Mouse (Mus musculus) embryonic facial prominence, embryonic 11.5 days (tissue): ENCODE measurements around the gene Tssk6. TPM values are rescaled to one million over a fixed set of nuclear protein-coding genes. Genes with fewer than 3 reads are reported as not detected.

ENCODE experiments used
- ATAC-seq: fragments of 200-750 bp; cut with Nextera tagmentation; replicated peaks from 2 replicates; pipeline ENCODE4 v1.8.0; 2017; ENCODE audit warnings: low read depth; ENCODE audit not compliant: insufficient number of reproducible peaks, low FRiP score, low TSS enrichment
- DNase-seq: peaks from one replicate; pipeline ENCODE4 v3.0.0-alpha.2; 2015; ENCODE audit warnings: low spot score
- H3K27ac ChIP-seq: fragments of 300-500 bp; sonication (generic); replicated peaks from 2 replicates; pipeline ENCODE4 v1.5.1; 2014; ENCODE audit warnings: mild to moderate bottlenecking, low read depth, low read length, control low read depth
- H3K27me3 ChIP-seq: fragments of 300-500 bp; sonication (generic); 2 replicates; pipeline ENCODE4 v1.6.1; 2014; ENCODE audit warnings: mild to moderate bottlenecking, low read length, moderate library complexity, mixed read lengths; ENCODE audit not compliant: control insufficient read depth, insufficient read depth
- H3K36me3 ChIP-seq: fragments of 300-500 bp; sonication (generic); replicated peaks from 2 replicates; pipeline ENCODE4 v1.6.1; 2014; ENCODE audit warnings: low read depth, mild to moderate bottlenecking, low read length, moderate library complexity, mixed read lengths; ENCODE audit not compliant: control insufficient read depth, insufficient read depth
- H3K4me1 ChIP-seq: fragments of 300-500 bp; sonication (generic); 2 replicates; pipeline ENCODE4 v1.6.1; 2014; ENCODE audit warnings: low read length, mixed read lengths; ENCODE audit not compliant: control insufficient read depth, insufficient read depth
- H3K4me2 ChIP-seq: fragments of 300-500 bp; sonication (generic); 2 replicates; pipeline ENCODE4 v1.6.1; 2014; ENCODE audit warnings: low read depth, mild to moderate bottlenecking, control low read depth, low read length, moderate library complexity
- H3K4me3 ChIP-seq: fragments of 300-500 bp; sonication (generic); 2 replicates; pipeline ENCODE4 v1.5.1; 2014; ENCODE audit warnings: low read depth, low read length, control low read depth
- H3K9ac ChIP-seq: fragments of 300-500 bp; sonication (generic); replicated peaks from 2 replicates; pipeline ENCODE4 v1.6.1; 2014; ENCODE audit warnings: mild to moderate bottlenecking, control low read depth, low read length
- H3K9me3 ChIP-seq: fragments of 300-500 bp; sonication (generic); replicated peaks from 2 replicates; pipeline ENCODE4 v1.6.1; 2016; ENCODE audit warnings: mild to moderate bottlenecking, low read length, inconsistent platforms, mixed read lengths; ENCODE audit not compliant: control insufficient read depth
- WGBS: fragments of 180-500 bp; shearing (Covaris S2); extraction: QIAGEN DNeasy Blood & Tissue Kit; methylation state at CpG from one replicate; pipeline ENCODE4 v1.1.7; 2014; 5-methylcytosine and 5-hydroxymethylcytosine counted together
- polyA plus RNA-seq: library from polyadenylated mRNA; unstranded; fragments of >200 nt; fragmentation: Nextera tagmentation; extraction: Ambion mirVana; gene quantifications from 2 replicates; pipeline ENCODE4 v1.2.1, GENCODE M21; 2014

The Tssk6 gene
- polyA plus RNA-seq, 1 experiment from 2014 or later = 3.2 TPM

- H3K9me3 ChIP-seq = no peaks in the 10 kb centered on the region
- H3K27me3 ChIP-seq = no peaks in the 10 kb centered on the region
- no peak overlapping the region for H3K27ac ChIP-seq
- H3K4me2 ChIP-seq = no peak overlapping the region
- no peak for ATAC-seq
- H3K4me1 ChIP-seq = no peaks in the 10 kb centered on the region
- H3K4me3 ChIP-seq = no peak overlapping the region
- DNase-seq = no peak
- 70% methylated on average over 2 of the region's 2 CpGs for WGBS
- peaks cover 3% of the 10 kb centered on the region; the same call in 1 of the 2 replicates for H3K36me3 ChIP-seq
- H3K9ac ChIP-seq = no peak overlapping the region
Measured at GRCm38 (mm10) chr8:69933811-69934210, 31.8 kb downstream of the Tssk6 start.

GRCm38 (mm10) chr8:69934582-69934981 is 32.6 kb downstream of the Tssk6 start:
- Histone ChIP-seq H3K4me3 (no peak overlapping the region), H3K9me3 (no peaks in the 10 kb centered on the region), H3K9ac (no peak overlapping the region), H3K27ac (no peak overlapping the region), H3K4me2 (no peak overlapping the region), H3K27me3 (no peaks in the 10 kb centered on the region), H3K4me1 (no peaks in the 10 kb centered on the region), H3K36me3 (peaks cover 3% of the 10 kb centered on the region; the same call in 1 of the 2 replicates)
- DNase-seq (no peak), ATAC-seq (no peak)
- 85% methylated on average over 5 of the region's 5 CpGs for WGBS

DNA sequence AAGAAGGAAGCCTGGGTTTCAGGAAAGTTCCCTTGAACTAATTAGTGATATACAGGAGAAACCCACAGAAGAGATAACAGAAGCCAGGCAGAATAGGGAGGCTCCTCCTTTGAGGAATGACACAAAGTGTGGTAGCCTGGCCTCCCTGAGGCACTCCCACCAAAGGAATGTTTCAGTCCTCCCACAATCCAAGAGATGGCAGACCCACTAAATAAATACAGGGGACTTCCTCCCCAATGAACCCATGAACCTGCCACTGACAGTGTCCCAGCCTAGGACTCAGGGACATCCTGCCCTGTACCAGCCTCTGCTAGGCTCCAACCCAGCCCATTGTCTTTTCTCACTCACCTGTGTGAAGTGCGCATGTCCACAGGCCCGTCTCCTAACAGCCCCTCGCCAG is 33.4 kb downstream of the Tssk6 start:
- Histone ChIP-seq H3K4me2 (no peak overlapping the region), H3K27me3 (no peaks in the 10 kb centered on the region), H3K9me3 (no peaks in the 10 kb centered on the region), H3K9ac (no peak overlapping the region), H3K36me3 (peaks cover 3% of the 10 kb centered on the region; the same call in 1 of the 2 replicates), H3K4me3 (no peak overlapping the region), H3K4me1 (peaks cover 5% of the 10 kb centered on the region; the same call in 1 of the 2 replicates), H3K27ac (no peak overlapping the region)
- ATAC-seq = no peak
- DNase-seq = no peak
- WGBS = 96% methylated on average over 3 of the region's 3 CpGs

DNA sequence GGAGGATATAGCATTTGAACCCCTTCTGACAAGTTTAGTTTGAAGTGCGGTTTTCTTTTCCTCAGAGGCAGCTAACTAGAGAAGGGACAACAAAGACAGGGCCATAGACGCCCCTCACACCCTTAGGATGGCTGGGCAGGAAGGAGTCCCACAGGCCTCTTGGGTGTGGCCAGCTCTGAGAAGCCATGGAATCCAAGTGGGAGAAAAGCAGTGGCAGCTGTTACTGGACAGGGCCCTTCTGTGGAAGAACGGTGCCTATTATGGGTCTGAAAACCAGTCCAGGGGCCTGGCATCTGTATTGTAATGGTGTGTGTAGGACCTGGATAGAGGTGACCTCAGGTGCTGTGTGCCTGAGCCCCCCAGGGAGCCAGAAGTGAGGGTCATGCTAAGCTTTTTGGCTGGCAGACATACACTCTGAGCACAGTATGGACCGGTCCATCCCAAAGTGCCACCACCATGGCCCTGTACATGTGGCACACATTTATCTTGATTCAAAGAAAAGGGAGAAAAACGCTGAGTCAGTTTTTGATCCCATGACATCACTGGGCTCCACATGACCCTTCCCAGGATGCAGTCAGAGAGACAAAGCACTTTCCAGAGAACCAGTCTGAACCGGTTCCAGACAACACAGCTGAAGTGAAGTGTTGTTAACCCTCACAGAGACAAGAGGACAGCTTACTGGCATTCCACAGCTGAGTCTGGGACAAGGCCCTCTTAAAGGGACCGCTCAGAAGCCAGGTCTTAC is 34.2 kb downstream of the Tssk6 start:
- WGBS = 71% methylated on average over 7 of the region's 7 CpGs
- Histone ChIP-seq H3K4me3 (no peak overlapping the region), H3K4me1 (peaks cover 5% of the 10 kb centered on the region; the same call in 1 of the 2 replicates), H3K27ac (no peak overlapping the region), H3K9ac (no peak overlapping the region), H3K36me3 (peaks cover 3% of the 10 kb centered on the region; the same call in 1 of the 2 replicates), H3K4me2 (no peak overlapping the region), H3K27me3 (no peaks in the 10 kb centered on the region), H3K9me3 (no peaks in the 10 kb centered on the region)
- peak; percentile 67 for ATAC-seq
- DNase-seq = peak; percentile 73

- H3K4me3 ChIP-seq = no peak overlapping the region
- H3K9ac ChIP-seq = no peak overlapping the region
- H3K27ac ChIP-seq = no peak overlapping the region
- H3K4me1 ChIP-seq = peaks cover 5% of the 10 kb centered on the region; the same call in 1 of the 2 replicates
- H3K36me3 ChIP-seq = peaks cover 3% of the 10 kb centered on the region; the same call in 1 of the 2 replicates
- no peaks in the 10 kb centered on the region for H3K27me3 ChIP-seq
- DNase-seq = no peak
- H3K9me3 ChIP-seq = no peaks in the 10 kb centered on the region
- 93% methylated on average over 3 of the region's 3 CpGs for WGBS
- ATAC-seq = no peak
- no peak overlapping the region for H3K4me2 ChIP-seq
Measured at GRCm38 (mm10) chr8:69937466-69937865, 35.5 kb downstream of the Tssk6 start.

GRCm38 (mm10) chr8:69938245-69938982 is 36.4 kb downstream of the Tssk6 start:
- ATAC-seq = no peak
- 88% methylated on average over 6 of the region's 6 CpGs for WGBS

GRCm38 (mm10) chr8:69939633-69940032 is 37.6 kb downstream of the Tssk6 start:
- H3K27me3 ChIP-seq = no peaks in the 10 kb centered on the region
- ATAC-seq (no peak), DNase-seq (peak; percentile 72)
- no peak overlapping the region for H3K4me2 ChIP-seq
- peaks cover 5% of the 10 kb centered on the region; the same call in 1 of the 2 replicates for H3K4me1 ChIP-seq
- no peak overlapping the region; the same call in 1 of the 2 replicates for H3K27ac ChIP-seq
- H3K9ac ChIP-seq = no peak overlapping the region
- H3K4me3 ChIP-seq = no peak overlapping the region
- H3K9me3 ChIP-seq = no peaks in the 10 kb centered on the region
- 27% methylated on average over 3 of the region's 3 CpGs for WGBS
- H3K36me3 ChIP-seq = no peaks in the 10 kb centered on the region

More at GRCm38 (mm10) chr8:69938245-69938982, 36.4 kb downstream of the Tssk6 start:
- no peak overlapping the region for H3K27ac ChIP-seq
- peaks cover 5% of the 10 kb centered on the region; the same call in 1 of the 2 replicates for H3K4me1 ChIP-seq
- DNase-seq = no peak
- H3K36me3 ChIP-seq = peaks cover 3% of the 10 kb centered on the region; the same call in 1 of the 2 replicates
- H3K4me2 ChIP-seq = no peak overlapping the region
- no peak overlapping the region for H3K9ac ChIP-seq
- no peak overlapping the region for H3K4me3 ChIP-seq
- H3K27me3 ChIP-seq = no peaks in the 10 kb centered on the region
- H3K9me3 ChIP-seq = no peaks in the 10 kb centered on the region

DNA sequence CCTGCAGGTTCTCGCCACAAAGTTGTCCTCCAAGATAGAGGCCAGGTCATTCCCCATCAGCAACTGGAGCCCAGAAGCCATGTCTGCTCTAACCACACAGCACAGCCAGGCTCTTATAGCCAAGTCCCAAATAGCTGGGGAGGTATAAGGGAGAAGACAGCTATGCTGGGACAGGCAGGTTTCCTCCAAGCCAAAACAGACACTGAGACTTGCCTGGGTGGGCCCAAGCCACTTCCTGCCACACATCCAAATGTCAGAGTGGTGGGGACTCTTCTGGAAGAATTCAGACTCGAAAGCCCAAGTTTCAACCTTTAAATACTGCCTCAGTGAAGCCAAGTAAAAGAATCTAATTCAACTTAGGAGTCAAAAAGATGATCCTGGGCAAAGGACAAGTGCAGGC is 38.4 kb downstream of the Tssk6 start:
- DNase-seq = no peak
- Histone ChIP-seq H3K4me1 (peaks cover 5% of the 10 kb centered on the region; the same call in 1 of the 2 replicates), H3K27me3 (no peaks in the 10 kb centered on the region), H3K9ac (no peak overlapping the region), H3K4me3 (no peak overlapping the region), H3K36me3 (no peaks in the 10 kb centered on the region), H3K4me2 (no peak overlapping the region), H3K27ac (no peak overlapping the region), H3K9me3 (no peaks in the 10 kb centered on the region)
- WGBS = 91% methylated on average over 2 of the region's 2 CpGs
- ATAC-seq = no peak
